Mouse (Mus musculus) left cerebral cortex, postnatal 36 days (tissue): Measurements from ENCODE around the gene Abhd17a. TPM values are rescaled to one million over a fixed set of nuclear protein-coding genes. Genes with fewer than 3 reads are reported as not detected.

Source experiments
- microRNA-seq: library from miRNA; unstranded; fragments of <30 nt; microRNA quantifications from one replicate; pipeline ENCODE4 v1.2.0, GENCODE M21; 2022
- total RNA-seq, 2 experiments: library from RNA; stranded (reverse); gene quantifications; 2 replicates each; pipeline ENCODE4 v1.2.3; 2021

Abhd17a gene
- total RNA-seq, 2 experiments from 2014 or later, result 181 to 238 TPM

Small RNA genes lying within 50 kb of the gene (microRNA-seq; reads per million reads assigned to microRNA genes)
- gene Mir6912, result 5.3 reads per million, percentile 18 among the genes with 10 or more reads in this experiment

Other genes starting within 250 kb of the Abhd17a start
- 10 to 100 TPM in 1 of 2 experiments, 1 to 10 TPM in 1; 7.5 to 10.0 TPM for gene Adamtsl5, start 241.9 kb downstream of the Abhd17a start, total RNA-seq
- gene Plk5, start 233.9 kb downstream of the Abhd17a start, total RNA-seq, result 10 to 100 TPM; 16.9 to 33.1 TPM
- gene Mex3d, start 202.7 kb downstream of the Abhd17a start, total RNA-seq, result 10 to 100 TPM; 18.1 to 23.4 TPM
- 100 to 1,000 TPM; 147 to 150 TPM for gene Mbd3, start 190.8 kb downstream of the Abhd17a start, total RNA-seq
- 100 to 1,000 TPM; 411 to 444 TPM for gene Uqcr11, start 183.5 kb downstream of the Abhd17a start, total RNA-seq
- gene Tcf3, start 156.7 kb downstream of the Abhd17a start, total RNA-seq, result 10 to 100 TPM; 26.0 to 28.3 TPM
- not detected for gene Onecut3, start 95.5 kb downstream of the Abhd17a start, total RNA-seq
- gene Atp8b3, start 51.2 kb downstream of the Abhd17a start, total RNA-seq, result under 1 TPM; 0.20 to 0.27 TPM
- gene Rexo1, start 28.8 kb downstream of the Abhd17a start, total RNA-seq, result 10 to 100 TPM; 43.5 to 56.8 TPM
- gene Klf16, start 13.0 kb downstream of the Abhd17a start, total RNA-seq, result 10 to 100 TPM; 51.6 to 54.2 TPM
- 10 to 100 TPM; 40.1 to 45.1 TPM for gene Scamp4, start 12.5 kb upstream of the Abhd17a start, total RNA-seq
- gene Adat3, start 12.5 kb upstream of the Abhd17a start, total RNA-seq, result 1 to 10 TPM; 1.7 to 4.0 TPM
- gene Gm49322, start 15.7 kb upstream of the Abhd17a start, total RNA-seq, result 1 to 10 TPM; 2.6 to 3.6 TPM
- 100 to 1,000 TPM; 208 to 256 TPM for gene Csnk1g2, start 32.5 kb upstream of the Abhd17a start, total RNA-seq
- 100 to 1,000 TPM in 1 of 2 experiments, 10 to 100 TPM in 1; 93.4 to 100 TPM for gene Btbd2, start 66.7 kb upstream of the Abhd17a start, total RNA-seq
- gene Mknk2, start 87.8 kb upstream of the Abhd17a start, total RNA-seq, result 10 to 100 TPM; 39.9 to 42.0 TPM
- 10 to 100 TPM; 14.0 TPM for gene Mob3a, start 111.6 kb upstream of the Abhd17a start, total RNA-seq
- 10 to 100 TPM; 36.7 to 47.3 TPM for gene Izumo4, start 111.8 kb upstream of the Abhd17a start, total RNA-seq
- gene Ap3d1, start 151.9 kb upstream of the Abhd17a start, total RNA-seq, result 100 to 1,000 TPM; 133 to 160 TPM
- 10 to 100 TPM; 37.2 to 65.0 TPM for gene Dot1l, start 164.9 kb upstream of the Abhd17a start, total RNA-seq
- gene Sf3a2, start 207.9 kb upstream of the Abhd17a start, total RNA-seq, result 10 to 100 TPM; 44.3 to 53.0 TPM
- 10 to 100 TPM; 53.5 to 63.2 TPM for gene Plekhj1, start 208.3 kb upstream of the Abhd17a start, total RNA-seq
- gene Amh, start 214.9 kb upstream of the Abhd17a start, total RNA-seq, result 1 to 10 TPM; 1.2 to 2.0 TPM
- 1 to 10 TPM; 5.5 to 5.6 TPM for gene Jsrp1, start 223.2 kb upstream of the Abhd17a start, total RNA-seq
- 100 to 1,000 TPM; 507 to 583 TPM for gene Oaz1, start 236.3 kb upstream of the Abhd17a start, total RNA-seq